Mouse (Mus musculus): Measurements from ENCODE around the gene Naa80. TPM values are rescaled to one million over a fixed set of nuclear protein-coding genes. Genes with fewer than 3 reads are reported as not detected.

Gene Naa80
- polyA plus RNA-seq, 1 experiment: 11.3 TPM

DNA sequence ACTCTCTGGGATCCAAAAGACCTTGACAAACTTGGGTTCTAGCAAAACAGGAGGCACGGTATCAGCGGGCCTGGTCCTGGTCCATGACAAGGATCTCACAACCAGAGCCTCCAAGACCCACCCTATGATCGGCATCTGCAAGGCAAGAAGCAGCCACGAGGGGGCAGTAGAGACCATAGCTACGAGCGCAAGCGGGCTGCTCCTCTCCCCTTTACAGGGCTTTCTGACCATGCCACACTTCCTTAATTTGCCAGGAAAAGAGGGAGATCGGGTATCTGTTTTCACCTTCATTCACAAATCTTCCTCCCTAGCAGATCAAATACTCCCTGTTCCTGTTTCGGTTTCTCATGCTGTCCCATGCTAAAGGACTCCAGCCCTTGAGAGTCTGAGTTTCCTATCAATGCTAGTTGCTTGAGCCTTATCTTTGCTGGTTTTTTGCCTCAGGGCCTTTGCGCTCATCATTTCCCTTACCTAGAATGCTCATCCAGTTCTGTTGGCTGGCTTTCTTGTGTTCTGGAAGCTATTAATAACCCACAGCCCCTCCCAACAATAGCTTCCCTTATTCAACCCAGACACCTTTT, 23.5 kb downstream of the Naa80 start:
- H3K4me3 ChIP-seq (ENCODE audit: insufficient read depth, low read length): no peak overlapping the region
- no peaks in the 10 kb centered on the region for H3K4me1 ChIP-seq (ENCODE audit: control insufficient read depth, insufficient read depth, low read length)
- no peak overlapping the region for H3K27ac ChIP-seq (ENCODE audit: insufficient read depth, low read length)
- TF ChIP-seq POLR2A (IDR thresholded peaks at IDR 0.05; ENCODE audit: low read depth, low read length) (no peak), CTCF (IDR thresholded peaks at IDR 0.05; ENCODE audit: borderline replicate concordance, insufficient read depth, low read length) (peak; percentile 94)

DNA sequence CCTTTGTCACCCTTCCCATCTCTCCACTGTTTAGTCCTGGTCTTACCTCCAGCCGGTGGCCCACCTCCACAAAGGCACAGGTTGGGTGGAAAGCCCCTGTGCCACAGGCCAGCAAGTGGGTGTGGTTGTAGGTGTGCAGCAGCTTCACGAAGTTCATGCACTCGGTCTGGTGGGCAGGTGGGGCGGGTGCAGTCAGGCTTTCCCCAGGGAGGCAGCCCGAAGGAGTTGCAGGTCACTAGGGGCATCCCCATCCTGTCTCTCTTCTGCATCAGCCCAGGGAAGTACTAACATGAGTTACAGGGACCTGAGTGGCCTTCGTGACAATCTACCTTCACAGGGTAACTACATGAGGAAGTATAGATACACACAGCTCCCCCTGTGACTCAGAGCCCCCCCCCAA, 24.6 kb downstream of the Naa80 start:
- no peak overlapping the region for H3K4me3 ChIP-seq (ENCODE audit: insufficient read depth, low read length)
- no peak overlapping the region for H3K27ac ChIP-seq (ENCODE audit: insufficient read depth, low read length)
- H3K4me1 ChIP-seq (ENCODE audit: control insufficient read depth, insufficient read depth, low read length): no peaks in the 10 kb centered on the region
- no peak for TF ChIP-seq CTCF (IDR thresholded peaks at IDR 0.05; ENCODE audit: borderline replicate concordance, insufficient read depth, low read length)
- TF ChIP-seq POLR2A (IDR thresholded peaks at IDR 0.05; ENCODE audit: low read depth, low read length): no peak

DNA sequence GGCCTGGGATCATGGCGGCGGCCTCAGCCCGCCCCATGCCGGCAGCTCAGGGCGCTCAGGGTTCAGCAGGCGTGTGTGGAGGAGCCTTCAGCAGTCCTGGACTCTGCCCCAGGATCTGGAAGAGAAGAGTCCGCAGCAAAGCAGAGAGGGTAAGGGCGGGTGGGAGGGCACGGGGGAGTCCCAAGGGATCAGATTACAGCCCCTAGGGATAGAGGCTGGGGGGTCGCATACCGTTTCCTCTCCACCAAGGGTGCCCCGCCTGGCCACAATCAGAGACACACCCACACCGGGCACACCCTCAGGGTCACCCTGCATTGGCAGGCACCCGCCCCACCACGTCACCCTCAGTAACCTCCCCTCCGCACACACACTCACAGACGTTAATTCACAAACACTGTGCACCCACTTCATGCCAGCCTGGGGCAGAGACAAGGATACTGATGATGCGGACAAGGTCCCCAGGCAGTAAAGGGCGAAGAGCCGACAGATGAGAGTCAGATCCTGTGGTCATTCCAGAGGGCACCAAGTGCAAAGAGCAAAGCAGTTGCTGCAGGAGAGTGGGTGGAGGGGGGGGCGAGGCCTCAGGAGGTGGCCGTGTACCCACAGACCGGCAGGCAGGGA, 26.5 kb downstream of the Naa80 start:
- no peak for TF ChIP-seq POLR2A (IDR thresholded peaks at IDR 0.05; ENCODE audit: low read depth, low read length)
- TF ChIP-seq CTCF (IDR thresholded peaks at IDR 0.05; ENCODE audit: borderline replicate concordance, insufficient read depth, low read length): no peak
- no peak overlapping the region for H3K4me3 ChIP-seq (ENCODE audit: insufficient read depth, low read length)
- 0 out of 2 replicates have a peak, but pooled peaks cover 2% of the 10 kb centered on the region for H3K4me1 ChIP-seq (ENCODE audit: control insufficient read depth, insufficient read depth, low read length)
- no peak overlapping the region for H3K27ac ChIP-seq (ENCODE audit: insufficient read depth, low read length)

DNA sequence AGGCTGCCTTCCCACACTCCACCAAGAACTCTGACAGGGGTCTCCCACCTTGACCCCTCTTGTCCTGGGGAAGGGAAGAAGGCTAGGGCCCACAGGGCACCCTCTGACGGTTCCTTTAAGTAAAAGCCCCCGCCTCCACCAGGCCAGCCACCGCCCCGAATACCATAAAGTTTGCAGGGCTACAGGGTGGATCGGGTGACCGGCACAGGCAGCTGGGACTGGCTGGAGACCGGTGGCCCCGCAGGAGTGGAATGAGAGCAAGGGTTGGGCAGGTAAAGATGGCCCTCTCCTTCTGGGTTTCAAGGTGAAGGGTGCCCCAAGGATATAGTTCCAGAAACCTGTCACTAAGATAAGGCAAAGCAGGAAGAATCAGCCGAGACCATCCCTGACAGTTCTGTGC, 27.9 kb downstream of the Naa80 start:
- Histone ChIP-seq H3K27ac (ENCODE audit: insufficient read depth, low read length) (no peak overlapping the region), H3K4me1 (ENCODE audit: control insufficient read depth, insufficient read depth, low read length) (0 out of 2 replicates have a peak, but pooled peaks cover 2% of the 10 kb centered on the region), H3K4me3 (ENCODE audit: insufficient read depth, low read length) (peak overlapping the region; percentile 12)
- TF ChIP-seq CTCF (IDR thresholded peaks at IDR 0.05; ENCODE audit: borderline replicate concordance, insufficient read depth, low read length) (no peak), POLR2A (IDR thresholded peaks at IDR 0.05; ENCODE audit: low read depth, low read length) (peak; percentile 65)

DNA sequence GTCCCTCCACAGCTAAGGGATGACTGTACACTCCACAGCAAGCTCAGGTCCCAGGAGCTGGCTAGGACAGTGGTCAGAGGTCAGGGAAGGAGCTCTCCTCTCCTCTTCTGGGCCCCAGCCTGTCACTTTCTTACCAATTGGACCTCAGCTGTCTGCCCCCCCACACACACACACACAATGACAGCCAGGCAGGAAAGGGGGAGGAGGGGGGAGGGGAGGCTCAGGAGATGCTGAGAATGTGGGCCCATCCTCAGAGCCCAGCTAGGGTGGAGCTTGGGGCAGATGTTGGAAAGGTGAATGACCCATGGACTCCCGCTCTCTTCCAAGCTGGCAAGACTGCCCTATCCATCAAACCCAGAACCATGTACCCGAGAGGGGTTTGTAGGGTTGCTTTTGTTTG, 28.3 kb downstream of the Naa80 start:
- peaks cover 2% of the 10 kb centered on the region; the same call in 1 of the 2 replicates for H3K4me1 ChIP-seq (ENCODE audit: control insufficient read depth, insufficient read depth, low read length)
- H3K4me3 ChIP-seq (ENCODE audit: insufficient read depth, low read length): peak overlapping the region; percentile 12
- no peak for TF ChIP-seq CTCF (IDR thresholded peaks at IDR 0.05; ENCODE audit: borderline replicate concordance, insufficient read depth, low read length)
- no peak for TF ChIP-seq POLR2A (IDR thresholded peaks at IDR 0.05; ENCODE audit: low read depth, low read length)
- H3K27ac ChIP-seq (ENCODE audit: insufficient read depth, low read length): no peak overlapping the region

DNA sequence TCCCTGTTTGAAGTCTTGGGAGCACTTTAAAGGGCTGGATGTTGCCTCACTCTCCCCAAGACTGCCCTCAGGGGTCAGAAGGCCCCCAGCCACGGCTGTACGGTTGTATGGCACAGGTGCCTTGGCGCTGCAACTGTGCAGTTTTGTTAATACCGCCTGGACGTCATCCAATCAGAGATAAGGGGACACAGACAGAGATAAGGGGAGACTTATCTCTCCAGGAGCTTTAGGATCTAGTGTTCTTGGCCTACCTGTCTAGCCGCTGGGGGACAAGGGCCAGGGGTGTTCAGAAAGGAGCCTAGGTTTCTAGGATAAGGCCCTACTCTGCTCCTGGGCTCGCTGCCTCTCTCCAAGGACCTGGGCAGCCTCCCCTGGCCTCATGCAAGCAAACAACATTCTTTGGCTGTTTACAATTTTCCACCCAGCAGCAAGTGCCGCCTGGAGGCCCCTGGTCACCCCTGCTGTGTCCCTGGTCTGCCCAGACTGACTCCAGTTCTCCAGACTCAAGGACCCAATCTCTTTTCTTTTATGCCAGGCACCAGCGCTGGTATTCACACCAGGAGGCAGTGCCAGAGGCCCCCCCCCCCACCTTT, 29.1 kb downstream of the Naa80 start:
- H3K4me3 ChIP-seq (ENCODE audit: insufficient read depth, low read length): no peak overlapping the region
- TF ChIP-seq CTCF (IDR thresholded peaks at IDR 0.05; ENCODE audit: borderline replicate concordance, insufficient read depth, low read length) (no peak), POLR2A (IDR thresholded peaks at IDR 0.05; ENCODE audit: low read depth, low read length) (no peak)
- peaks cover 2% of the 10 kb centered on the region; the same call in 1 of the 2 replicates for H3K4me1 ChIP-seq (ENCODE audit: control insufficient read depth, insufficient read depth, low read length)
- no peak overlapping the region for H3K27ac ChIP-seq (ENCODE audit: insufficient read depth, low read length)

DNA sequence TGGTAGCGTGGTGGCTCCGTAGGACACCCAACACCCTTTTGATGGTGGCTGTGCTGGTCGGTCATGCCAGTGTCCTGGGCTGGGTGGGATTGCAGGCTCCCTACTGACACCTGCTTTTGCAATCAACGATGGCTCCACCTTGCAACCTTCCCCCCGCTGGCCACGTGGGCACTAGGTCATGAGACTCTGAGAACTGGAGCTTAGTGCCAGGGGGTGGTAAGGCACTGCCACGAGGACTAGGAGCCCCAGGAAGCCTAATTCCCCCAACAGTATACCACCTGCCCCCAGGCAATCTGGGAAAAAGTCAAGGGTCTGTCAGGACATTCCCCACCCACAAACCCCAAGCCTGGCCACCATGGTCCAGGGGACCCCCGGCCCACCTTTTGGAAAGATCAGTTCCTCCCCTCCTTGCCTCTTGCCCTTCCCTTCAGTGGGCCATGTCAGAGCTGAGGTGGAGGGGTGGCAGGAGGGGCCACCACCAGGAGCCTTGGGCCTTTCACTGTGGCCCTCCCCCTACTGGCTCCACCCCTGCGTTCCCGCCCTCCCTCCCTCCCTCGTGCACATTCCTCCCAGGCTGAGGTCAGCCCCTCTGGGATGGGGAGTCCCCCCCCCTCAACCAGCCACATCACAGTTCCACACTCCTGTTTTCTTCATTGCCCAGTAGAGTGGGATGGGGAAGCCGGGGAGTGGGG, 30.2 kb downstream of the Naa80 start, which contains the start of gene Sema3b:
Gene Sema3b (minus strand): TSS at position 489 of the 692 bp plus-strand sequence.
- peaks cover 2% of the 10 kb centered on the region; the same call in 1 of the 2 replicates for H3K4me1 ChIP-seq (ENCODE audit: control insufficient read depth, insufficient read depth, low read length)
- no peak for TF ChIP-seq CTCF (IDR thresholded peaks at IDR 0.05; ENCODE audit: borderline replicate concordance, insufficient read depth, low read length)
- no peak within 1 kb of the TSS for H3K27ac ChIP-seq (ENCODE audit: insufficient read depth, low read length)
- H3K4me3 ChIP-seq (ENCODE audit: insufficient read depth, low read length): no peak within 1 kb of the TSS

DNA sequence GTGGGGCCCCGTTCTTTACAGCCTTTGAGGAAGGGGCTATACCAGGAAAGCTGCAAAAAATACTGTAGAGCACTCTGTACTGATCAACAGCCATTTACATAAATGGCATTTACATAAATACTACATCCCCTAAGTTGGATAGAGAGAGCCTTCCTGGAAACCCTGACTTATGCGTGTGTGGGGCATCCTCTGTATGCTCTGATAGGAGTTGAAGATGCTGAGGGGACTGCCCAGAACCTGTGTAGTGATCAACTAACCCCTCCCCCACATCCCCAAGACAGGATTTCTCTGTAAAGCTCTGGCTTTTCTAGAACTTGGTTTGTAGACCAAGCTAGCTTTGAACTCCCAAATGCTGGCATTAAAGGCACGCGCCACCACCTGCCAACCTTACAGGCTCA, 30.7 kb downstream of the Naa80 start:
- no peak overlapping the region for H3K4me3 ChIP-seq (ENCODE audit: insufficient read depth, low read length)
- no peak overlapping the region for H3K27ac ChIP-seq (ENCODE audit: insufficient read depth, low read length)
- peaks cover 2% of the 10 kb centered on the region; the same call in 1 of the 2 replicates for H3K4me1 ChIP-seq (ENCODE audit: control insufficient read depth, insufficient read depth, low read length)
- TF ChIP-seq POLR2A (IDR thresholded peaks at IDR 0.05; ENCODE audit: low read depth, low read length) (no peak), CTCF (IDR thresholded peaks at IDR 0.05; ENCODE audit: borderline replicate concordance, insufficient read depth, low read length) (no peak)

DNA sequence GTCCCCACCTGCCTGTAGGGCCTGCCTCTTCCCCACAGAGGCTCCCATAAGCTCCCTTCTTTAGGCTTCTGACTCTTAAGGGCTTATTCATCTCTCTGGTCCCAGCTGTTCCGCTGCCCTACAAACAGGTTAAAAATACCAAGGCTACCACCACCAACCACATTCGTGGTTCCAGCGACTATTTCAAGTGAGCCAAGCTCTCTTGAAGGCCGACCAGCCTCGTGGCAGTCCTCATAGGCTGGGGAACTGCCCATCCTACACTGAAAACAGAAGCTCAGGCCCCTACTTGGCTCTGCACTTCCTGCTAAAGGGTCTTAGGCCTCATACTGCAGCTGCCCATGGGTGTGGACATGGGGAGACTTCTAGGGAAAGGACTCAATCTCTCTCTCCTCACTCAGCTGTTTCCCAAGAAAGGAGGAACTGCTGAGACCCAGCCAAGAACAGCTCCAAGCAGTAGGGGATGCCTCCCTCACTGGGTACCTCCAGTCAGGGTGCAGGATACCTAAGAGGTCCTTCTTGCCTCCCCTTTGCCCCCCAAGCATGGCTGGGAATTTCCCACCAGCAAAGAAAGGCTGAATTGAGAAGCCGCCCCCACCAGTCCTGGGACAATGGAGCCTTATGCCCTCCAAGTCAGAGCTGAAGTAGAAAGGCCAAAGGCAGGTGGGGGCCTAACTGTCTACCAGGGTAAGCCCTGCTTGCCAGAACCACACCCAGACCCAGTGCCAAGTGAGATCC, 32.9 kb downstream of the Naa80 start:
- Histone ChIP-seq H3K4me3 (ENCODE audit: insufficient read depth, low read length) (no peak overlapping the region), H3K27ac (ENCODE audit: insufficient read depth, low read length) (no peak overlapping the region), H3K4me1 (ENCODE audit: control insufficient read depth, insufficient read depth, low read length) (peaks cover 2% of the 10 kb centered on the region; the same call in 1 of the 2 replicates)
- TF ChIP-seq POLR2A (IDR thresholded peaks at IDR 0.05; ENCODE audit: low read depth, low read length): no peak
- TF ChIP-seq CTCF (IDR thresholded peaks at IDR 0.05; ENCODE audit: borderline replicate concordance, insufficient read depth, low read length): no peak

Data from embryonic fibroblast, embryonic 13.5 days (primary cell).